Mouse (Mus musculus) ES-Bruce4 (cell line): ENCODE results near the gene Snx30. TPM values are rescaled to one million over a fixed set of nuclear protein-coding genes. Genes with fewer than 3 reads are reported as not detected.

Source experiments
- H3K27ac ChIP-seq: 2 replicates; pipeline ENCODE4 v1.5.1; 2012; ENCODE audit warnings: low read length, inconsistent platforms; ENCODE audit not compliant: insufficient read depth
- H3K27me3 ChIP-seq: 2 replicates; pipeline ENCODE4 v1.6.1; 2012; ENCODE audit warnings: mild to moderate bottlenecking, low read length, inconsistent platforms; ENCODE audit not compliant: control insufficient read depth, poor library complexity, insufficient read depth, severe bottlenecking
- H3K36me3 ChIP-seq: 2 replicates; pipeline ENCODE4 v1.6.1; 2012; ENCODE audit warnings: inconsistent platforms, mild to moderate bottlenecking, low read length, moderate library complexity; ENCODE audit not compliant: control insufficient read depth, poor library complexity, insufficient read depth, severe bottlenecking
- H3K4me1 ChIP-seq: one replicate; pipeline ENCODE4 v1.8.1; 2011; ENCODE audit warnings: low read length; ENCODE audit not compliant: control insufficient read depth, insufficient read depth
- H3K4me3 ChIP-seq: 2 replicates; pipeline ENCODE4 v1.5.1; 2011; ENCODE audit warnings: low read depth, mild to moderate bottlenecking, low read length
- H3K9ac ChIP-seq: 2 replicates; pipeline ENCODE4 v1.6.1; 2012; ENCODE audit warnings: low read depth, mild to moderate bottlenecking, inconsistent platforms; ENCODE audit not compliant: poor library complexity, severe bottlenecking
- H3K9me3 ChIP-seq: replicated peaks from 2 replicates; pipeline ENCODE4 v1.6.1; 2012; ENCODE audit warnings: mild to moderate bottlenecking, low read length, inconsistent platforms; ENCODE audit not compliant: control insufficient read depth, poor library complexity, insufficient read depth, severe bottlenecking
- CTCF ChIP-seq: IDR thresholded peaks from one replicate; pipeline ENCODE4 v1.8.1; 2011; ENCODE audit warnings: low read depth, low read length
- EP300 ChIP-seq: IDR thresholded peaks from 2 replicates; pipeline ENCODE4 v1.6.1; 2011; ENCODE audit warnings: low read depth, low read length; ENCODE audit not compliant: insufficient read depth
- POLR2A ChIP-seq: IDR thresholded peaks from one replicate; pipeline ENCODE4 v1.8.1; 2011; ENCODE audit warnings: low read length; ENCODE audit not compliant: insufficient read depth
- polyA plus RNA-seq: library from polyadenylated mRNA; stranded (reverse); fragments of >200 nt; gene quantifications from 2 replicates; pipeline ENCODE4 v1.2.4, GENCODE M21; 2011; ENCODE audit warnings: low read depth; ENCODE audit not compliant: missing spikeins, insufficient read depth, insufficient read length

Gene Snx30
- polyA plus RNA-seq, 1 experiment, result 23.1 TPM

DNA sequence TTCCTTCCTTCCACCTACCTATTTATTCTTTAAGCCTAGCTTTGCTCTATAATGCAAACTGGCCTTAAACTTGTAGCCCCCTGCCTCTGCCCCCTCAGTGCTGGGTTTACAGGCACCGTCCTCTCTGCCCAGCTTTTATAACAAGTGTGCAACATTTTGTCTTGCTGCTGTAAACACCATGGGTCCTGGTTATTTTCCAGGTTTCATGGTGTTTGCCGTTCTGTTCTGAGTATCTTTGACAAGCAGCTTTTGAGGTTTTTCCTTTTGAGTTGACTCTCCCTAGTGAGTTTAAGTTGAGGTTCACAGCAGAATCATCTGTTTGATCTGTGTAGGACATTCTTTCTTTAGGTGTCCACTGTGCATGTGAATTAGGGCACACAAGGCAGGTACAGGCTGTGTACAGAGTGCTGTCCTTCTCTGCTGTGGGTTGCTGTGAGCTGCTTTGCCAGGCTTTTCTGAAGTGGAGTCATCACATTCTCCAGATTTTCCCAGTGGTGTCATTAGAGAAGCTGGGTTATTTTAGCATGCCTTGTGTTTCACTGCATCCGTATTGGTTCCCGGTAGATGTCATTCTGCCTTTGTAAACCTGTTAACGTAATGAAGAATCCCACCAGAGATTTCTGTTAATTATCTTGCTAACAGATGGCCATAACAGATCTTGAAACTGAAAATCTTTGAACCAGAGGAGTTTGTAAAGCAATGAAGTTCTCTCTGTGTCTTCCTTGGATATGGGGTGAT, 45.4 kb downstream of the Snx30 start:
- TF ChIP-seq CTCF (no peak), EP300 (no peak), POLR2A (no peak)
- H3K36me3 ChIP-seq, result 0 out of 2 replicates have a peak, but pooled peaks cover 2% of the 10 kb centered on the region
- no peak overlapping the region for H3K4me3 ChIP-seq
- no peak overlapping the region for H3K9ac ChIP-seq
- no peak overlapping the region for H3K27ac ChIP-seq
- no peaks in the 10 kb centered on the region for H3K27me3 ChIP-seq
- H3K9me3 ChIP-seq, result peaks cover 3% of the 10 kb centered on the region; the same call in 1 of the 2 replicates
- H3K4me1 ChIP-seq, result peaks cover 2% of the 10 kb centered on the region

- H3K36me3 ChIP-seq, result no peaks in the 10 kb centered on the region
- TF ChIP-seq CTCF, result no peak
- TF ChIP-seq POLR2A, result no peak
- no peak for TF ChIP-seq EP300
- no peak overlapping the region for H3K9ac ChIP-seq
- H3K4me3 ChIP-seq, result no peak overlapping the region
- no peak overlapping the region for H3K27ac ChIP-seq
- H3K4me1 ChIP-seq, result peaks cover 2% of the 10 kb centered on the region
- H3K9me3 ChIP-seq, result peaks cover 3% of the 10 kb centered on the region; the same call in 1 of the 2 replicates
- no peaks in the 10 kb centered on the region for H3K27me3 ChIP-seq
Observed at GRCm38 (mm10) chr4:59853155-59853554, 47.5 kb downstream of the Snx30 start.

GRCm38 (mm10) chr4:59859693-59860425, 54.2 kb downstream of the Snx30 start:
- H3K4me1 ChIP-seq, result peaks cover 2% of the 10 kb centered on the region
- H3K36me3 ChIP-seq, result no peaks in the 10 kb centered on the region
- H3K27ac ChIP-seq, result peak overlapping the region; percentile 91
- no peak overlapping the region for H3K9ac ChIP-seq
- peak overlapping the region; percentile 6; the same call in 1 of the 2 replicates for H3K4me3 ChIP-seq
- H3K9me3 ChIP-seq, result no peaks in the 10 kb centered on the region
- no peak for TF ChIP-seq CTCF
- TF ChIP-seq EP300, result peak; percentile 63; the same call in 1 of the 2 replicates
- no peaks in the 10 kb centered on the region for H3K27me3 ChIP-seq

GRCm38 (mm10) chr4:59860431-59860830, 54.8 kb downstream of the Snx30 start:
- Histone ChIP-seq H3K27me3 (no peaks in the 10 kb centered on the region), H3K27ac (peak overlapping the region; percentile 91), H3K9me3 (no peaks in the 10 kb centered on the region), H3K36me3 (no peaks in the 10 kb centered on the region), H3K4me3 (no peak overlapping the region), H3K9ac (no peak overlapping the region; the same call in 1 of the 2 replicates), H3K4me1 (peaks cover 2% of the 10 kb centered on the region)
- TF ChIP-seq CTCF (no peak), POLR2A (no peak), EP300 (no peak)

- Histone ChIP-seq H3K4me3 (no peak overlapping the region), H3K4me1 (peaks cover 2% of the 10 kb centered on the region), H3K27ac (no peak overlapping the region), H3K27me3 (no peaks in the 10 kb centered on the region), H3K36me3 (no peaks in the 10 kb centered on the region), H3K9me3 (no peaks in the 10 kb centered on the region), H3K9ac (no peak overlapping the region)
- TF ChIP-seq EP300 (no peak), CTCF (no peak), POLR2A (no peak)
Observed at GRCm38 (mm10) chr4:59861871-59862270, 56.2 kb downstream of the Snx30 start.

GRCm38 (mm10) chr4:59862335-59862734, 56.7 kb downstream of the Snx30 start:
- no peaks in the 10 kb centered on the region for H3K27me3 ChIP-seq
- H3K4me3 ChIP-seq, result no peak overlapping the region
- H3K27ac ChIP-seq, result no peak overlapping the region
- TF ChIP-seq POLR2A (no peak), CTCF (no peak), EP300 (no peak)
- no peak overlapping the region for H3K9ac ChIP-seq
- no peaks in the 10 kb centered on the region for H3K9me3 ChIP-seq
- H3K36me3 ChIP-seq, result no peaks in the 10 kb centered on the region
- peaks cover 2% of the 10 kb centered on the region for H3K4me1 ChIP-seq
